Mouse (Mus musculus): ENCODE measurements around the gene Slc17a2. TPM values are rescaled to one million over a fixed set of nuclear protein-coding genes. Genes with fewer than 3 reads are reported as not detected.

Gene Slc17a2
- polyA plus RNA-seq, 1 experiment from 2014 or later: not detected

- WGBS: 84% methylated on average over 9 of the region's 9 CpGs
Measured at GRCm38 (mm10) chr13:23866086-23866710, 59.4 kb downstream of the Slc17a2 start.

GRCm38 (mm10) chr13:23867000-23867399 is 60.2 kb downstream of the Slc17a2 start:
- Histone ChIP-seq H3K27ac (replicated peaks) (no peak overlapping the region), H3K9me3 (no peaks in the 10 kb centered on the region), H3K36me3 (no peaks in the 10 kb centered on the region), H3K4me2 (no peak overlapping the region), H3K4me3 (no peak overlapping the region), H3K9ac (no peak overlapping the region), H3K27me3 (no peaks in the 10 kb centered on the region), H3K4me1 (replicated peaks) (no peaks in the 10 kb centered on the region)
- no peak for ATAC-seq (ENCODE audit: low read depth)
- WGBS: 91% methylated on average over 6 of the region's 6 CpGs

More at GRCm38 (mm10) chr13:23866086-23866710, 59.4 kb downstream of the Slc17a2 start:
- H3K27ac ChIP-seq (replicated peaks): no peak overlapping the region
- ATAC-seq (ENCODE audit: low read depth): no peak
- H3K27me3 ChIP-seq: no peaks in the 10 kb centered on the region
- H3K4me2 ChIP-seq: no peak overlapping the region
- H3K4me3 ChIP-seq: no peak overlapping the region
- no peaks in the 10 kb centered on the region for H3K9me3 ChIP-seq
- no peak overlapping the region for H3K9ac ChIP-seq
- H3K4me1 ChIP-seq (replicated peaks): no peaks in the 10 kb centered on the region
- no peaks in the 10 kb centered on the region for H3K36me3 ChIP-seq

DNA sequence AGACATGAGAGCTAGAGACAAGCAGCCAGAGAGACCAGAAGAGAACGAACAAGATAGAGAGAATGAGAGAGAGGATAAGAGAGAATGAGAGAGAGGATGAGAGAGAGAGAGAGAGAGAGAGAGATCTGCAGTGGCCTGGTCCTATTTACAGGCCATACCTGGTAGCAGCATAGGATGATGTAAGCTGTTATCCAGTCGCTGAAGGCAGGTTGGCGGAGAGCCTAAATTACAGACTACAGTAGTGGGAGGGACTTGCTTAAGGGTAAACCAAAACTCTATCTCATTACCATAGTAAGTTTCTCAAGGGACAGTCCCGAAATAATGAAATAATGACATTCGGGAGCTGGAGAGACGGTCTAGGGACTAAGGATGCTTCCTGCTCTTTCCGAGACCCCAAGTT is 60.6 kb downstream of the Slc17a2 start, which contains the start of gene Slc17a1:
Gene Slc17a1 (plus strand): TSS at position 346 of the 400 bp plus-strand sequence.
- WGBS: 89% methylated on average over 7 of the region's 7 CpGs
- ATAC-seq (ENCODE audit: low read depth): no peak

GRCm38 (mm10) chr13:23868790-23869533 is 62.2 kb downstream of the Slc17a2 start:
- ATAC-seq (ENCODE audit: low read depth): no peak
- no peak overlapping the region for H3K4me2 ChIP-seq
- H3K4me1 ChIP-seq (replicated peaks): no peaks in the 10 kb centered on the region
- H3K4me3 ChIP-seq: no peak overlapping the region
- no peak overlapping the region for H3K9ac ChIP-seq
- no peaks in the 10 kb centered on the region for H3K36me3 ChIP-seq
- WGBS: 92% methylated on average over 8 of the region's 8 CpGs
- H3K27me3 ChIP-seq: no peaks in the 10 kb centered on the region
- no peak overlapping the region for H3K27ac ChIP-seq (replicated peaks)
- no peaks in the 10 kb centered on the region for H3K9me3 ChIP-seq

More for the DNA sequence above, 60.6 kb downstream of the Slc17a2 start, which contains the start of gene Slc17a1:
- Histone ChIP-seq H3K27ac (replicated peaks) (no peak within 1 kb of the TSS), H3K4me2 (no peak within 1 kb of the TSS), H3K9me3 (no peaks in the 10 kb centered on the region), H3K4me1 (replicated peaks) (no peaks in the 10 kb centered on the region), H3K9ac (no peak within 1 kb of the TSS), H3K4me3 (no peak within 1 kb of the TSS), H3K27me3 (no peaks in the 10 kb centered on the region), H3K36me3 (no peaks in the 10 kb centered on the region)

DNA sequence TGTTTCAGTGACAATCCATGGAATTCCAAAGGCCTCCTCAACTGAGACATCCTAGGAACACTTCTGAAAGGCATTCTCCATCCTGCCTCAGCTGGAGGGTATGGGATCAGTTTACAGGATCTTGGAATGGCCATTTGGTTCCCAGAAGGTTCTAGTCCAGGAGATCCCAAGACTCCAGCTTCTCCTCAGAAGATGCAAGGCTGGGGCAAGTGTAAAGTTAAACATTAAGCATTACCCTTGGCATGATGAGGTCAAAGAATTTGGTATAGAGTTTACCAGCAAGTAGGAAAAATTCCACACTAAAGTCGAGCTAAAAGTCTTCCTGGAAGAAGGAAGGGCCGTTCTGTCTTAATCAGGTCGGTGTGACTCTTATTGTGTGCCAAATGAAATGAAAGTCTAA is 63.2 kb downstream of the Slc17a2 start:
- no peaks in the 10 kb centered on the region for H3K4me1 ChIP-seq (replicated peaks)
- ATAC-seq (ENCODE audit: low read depth): no peak
- 81% methylated on average over 3 of the region's 3 CpGs for WGBS
- no peaks in the 10 kb centered on the region for H3K36me3 ChIP-seq
- no peaks in the 10 kb centered on the region for H3K27me3 ChIP-seq
- H3K4me2 ChIP-seq: no peak overlapping the region
- H3K4me3 ChIP-seq: no peak overlapping the region
- no peaks in the 10 kb centered on the region for H3K9me3 ChIP-seq
- H3K9ac ChIP-seq: no peak overlapping the region
- no peak overlapping the region for H3K27ac ChIP-seq (replicated peaks)

GRCm38 (mm10) chr13:23873141-23873540 is 66.3 kb downstream of the Slc17a2 start:
- no peaks in the 10 kb centered on the region for H3K4me1 ChIP-seq (replicated peaks)
- H3K27ac ChIP-seq (replicated peaks): no peak overlapping the region
- 91% methylated on average over 5 of the region's 5 CpGs for WGBS
- no peak overlapping the region for H3K4me3 ChIP-seq
- H3K36me3 ChIP-seq: no peaks in the 10 kb centered on the region
- no peak for ATAC-seq (ENCODE audit: low read depth)
- H3K4me2 ChIP-seq: no peak overlapping the region
- H3K9me3 ChIP-seq: no peaks in the 10 kb centered on the region
- H3K9ac ChIP-seq: no peak overlapping the region
- H3K27me3 ChIP-seq: no peaks in the 10 kb centered on the region

Other genes starting within 250 kb of the Slc17a2 start
- gene Hist1h3e, start 244.6 kb upstream of the Slc17a2 start, polyA plus RNA-seq (2015; fragmentation: Nextera tagmentation; extraction: Ambion mirVana): 2.0 and 3.2 TPM in 2 replicates
- gene Hist1h2ae, start 235.8 kb upstream of the Slc17a2 start, polyA plus RNA-seq (2015; fragmentation: Nextera tagmentation; extraction: Ambion mirVana): 12.3 and 18.7 TPM in 2 replicates
- 2.2 and 3.5 TPM in 2 replicates for gene Hist1h2bg, start 235.6 kb upstream of the Slc17a2 start, polyA plus RNA-seq (2015; fragmentation: Nextera tagmentation; extraction: Ambion mirVana)
- gene Hist1h2bf, start 232.8 kb upstream of the Slc17a2 start, polyA plus RNA-seq (2015; fragmentation: Nextera tagmentation; extraction: Ambion mirVana): 0.81 and 1.6 TPM in 2 replicates
- gene Hist1h2ad, start 232.6 kb upstream of the Slc17a2 start, polyA plus RNA-seq (2015; fragmentation: Nextera tagmentation; extraction: Ambion mirVana): 1.2 and 1.3 TPM in 2 replicates
- gene Hist1h3d, start 231.2 kb upstream of the Slc17a2 start, polyA plus RNA-seq (2015; fragmentation: Nextera tagmentation; extraction: Ambion mirVana): 0.63 and 2.0 TPM in 2 replicates
- gene Hist1h4d, start 225.4 kb upstream of the Slc17a2 start, polyA plus RNA-seq (2015; fragmentation: Nextera tagmentation; extraction: Ambion mirVana): 37.3 and 43.1 TPM in 2 replicates
- 1.6 and 2.1 TPM in 2 replicates for gene Hist1h2be, start 185.9 kb upstream of the Slc17a2 start, polyA plus RNA-seq (2015; fragmentation: Nextera tagmentation; extraction: Ambion mirVana)
- gene Hist1h1e, start 184.4 kb upstream of the Slc17a2 start, polyA plus RNA-seq (2015; fragmentation: Nextera tagmentation; extraction: Ambion mirVana): 6.1 and 8.1 TPM in 2 replicates
- 0.40 and 0.66 TPM in 2 replicates for gene Hist1h2ac, start 123.0 kb upstream of the Slc17a2 start, polyA plus RNA-seq (2015; fragmentation: Nextera tagmentation; extraction: Ambion mirVana)
- gene Hist1h2bc, start 122.8 kb upstream of the Slc17a2 start, polyA plus RNA-seq (2015; fragmentation: Nextera tagmentation; extraction: Ambion mirVana): 25.7 and 28.2 TPM in 2 replicates
- gene Hist1h1t, start 111.2 kb upstream of the Slc17a2 start, polyA plus RNA-seq (2015; fragmentation: Nextera tagmentation; extraction: Ambion mirVana): not detected in 2 replicates
- 2.3 and 2.5 TPM in 2 replicates for gene Hist1h4c, start 108.5 kb upstream of the Slc17a2 start, polyA plus RNA-seq (2015; fragmentation: Nextera tagmentation; extraction: Ambion mirVana)
- gene Hfe, start 96.1 kb upstream of the Slc17a2 start, polyA plus RNA-seq (2015; fragmentation: Nextera tagmentation; extraction: Ambion mirVana): 3.7 and 4.0 TPM in 2 replicates
- 12.5 and 13.1 TPM in 2 replicates for gene Hist1h1c, start 68.2 kb upstream of the Slc17a2 start, polyA plus RNA-seq (2015; fragmentation: Nextera tagmentation; extraction: Ambion mirVana)
- gene Hist1h3c, start 61.4 kb upstream of the Slc17a2 start, polyA plus RNA-seq (2015; fragmentation: Nextera tagmentation; extraction: Ambion mirVana): 1.5 and 2.7 TPM in 2 replicates
- not detected in 2 replicates for gene Hist1h2bb, start 60.3 kb upstream of the Slc17a2 start, polyA plus RNA-seq (2015; fragmentation: Nextera tagmentation; extraction: Ambion mirVana)
- 5.1 and 9.7 TPM in 2 replicates for gene Hist1h2ab, start 55.9 kb upstream of the Slc17a2 start, polyA plus RNA-seq (2015; fragmentation: Nextera tagmentation; extraction: Ambion mirVana)
- 0.96 and 2.3 TPM in 2 replicates for gene Hist1h3b, start 54.7 kb upstream of the Slc17a2 start, polyA plus RNA-seq (2015; fragmentation: Nextera tagmentation; extraction: Ambion mirVana)
- gene Hist1h4b, start 50.0 kb upstream of the Slc17a2 start, polyA plus RNA-seq (2015; fragmentation: Nextera tagmentation; extraction: Ambion mirVana): 2.3 TPM in 1 of 2 replicates, not detected in the other
- 1.1 TPM in 1 of 2 replicates, not detected in the other for gene Hist1h4a, start 45.8 kb upstream of the Slc17a2 start, polyA plus RNA-seq (2015; fragmentation: Nextera tagmentation; extraction: Ambion mirVana)
- gene Hist1h3a, start 44.6 kb upstream of the Slc17a2 start, polyA plus RNA-seq (2015; fragmentation: Nextera tagmentation; extraction: Ambion mirVana): 1.1 and 1.5 TPM in 2 replicates
- not detected in 2 replicates for gene Hist1h1a, start 43.3 kb upstream of the Slc17a2 start, polyA plus RNA-seq (2015; fragmentation: Nextera tagmentation; extraction: Ambion mirVana)
- gene Trim38, start 37.1 kb upstream of the Slc17a2 start, polyA plus RNA-seq (2015; fragmentation: Nextera tagmentation; extraction: Ambion mirVana): not detected in 2 replicates
- not detected in 2 replicates for gene Slc17a3, start 32.4 kb downstream of the Slc17a2 start, polyA plus RNA-seq (2015; fragmentation: Nextera tagmentation; extraction: Ambion mirVana)
- not detected in 2 replicates for gene Slc17a1, start 60.8 kb downstream of the Slc17a2 start, polyA plus RNA-seq (2015; fragmentation: Nextera tagmentation; extraction: Ambion mirVana)
- gene Slc17a4, start 108.0 kb downstream of the Slc17a2 start, polyA plus RNA-seq (2015; fragmentation: Nextera tagmentation; extraction: Ambion mirVana): 0.08 and 0.13 TPM in 2 replicates
- gene Hist1h2ba, start 127.2 kb downstream of the Slc17a2 start, polyA plus RNA-seq (2015; fragmentation: Nextera tagmentation; extraction: Ambion mirVana): not detected in 2 replicates
- not detected in 2 replicates for gene Hist1h2aa, start 127.5 kb downstream of the Slc17a2 start, polyA plus RNA-seq (2015; fragmentation: Nextera tagmentation; extraction: Ambion mirVana)
- gene Scgn, start 184.2 kb downstream of the Slc17a2 start, polyA plus RNA-seq (2015; fragmentation: Nextera tagmentation; extraction: Ambion mirVana): 0.34 and 0.59 TPM in 2 replicates